Mouse (Mus musculus) heart, embryonic 11.5 days (tissue): ENCODE measurements around the gene Nav2. TPM values are rescaled to one million over a fixed set of nuclear protein-coding genes. Genes with fewer than 3 reads are reported as not detected.

Source experiments
- ATAC-seq: fragments of 200-750 bp; cut with Nextera tagmentation; replicated peaks from 2 replicates; pipeline ENCODE4 v1.8.0; 2017; ENCODE audit warnings: moderate library complexity; ENCODE audit not compliant: insufficient number of reproducible peaks, low FRiP score, low TSS enrichment
- H3K27ac ChIP-seq: fragments of 300-500 bp; sonication (generic); 2 replicates; pipeline ENCODE4 v1.5.1; 2014; ENCODE audit warnings: mild to moderate bottlenecking, low read depth, low read length
- H3K27me3 ChIP-seq: fragments of 300-500 bp; sonication (generic); 2 replicates; pipeline ENCODE4 v1.6.1; 2014; ENCODE audit warnings: mild to moderate bottlenecking, low read length, mixed read lengths; ENCODE audit not compliant: control insufficient read depth, insufficient read depth
- H3K36me3 ChIP-seq: fragments of 300-500 bp; sonication (generic); 2 replicates; pipeline ENCODE4 v1.6.1; 2014; ENCODE audit warnings: mild to moderate bottlenecking, low read length, moderate library complexity, mixed read lengths; ENCODE audit not compliant: control insufficient read depth, insufficient read depth
- H3K4me1 ChIP-seq: fragments of 300-500 bp; sonication (generic); 2 replicates; pipeline ENCODE4 v1.6.1; 2014; ENCODE audit warnings: low read length; ENCODE audit not compliant: control insufficient read depth, insufficient read depth
- H3K4me2 ChIP-seq: fragments of 300-500 bp; sonication (generic); 2 replicates; pipeline ENCODE4 v1.6.1; 2014; ENCODE audit warnings: mild to moderate bottlenecking, moderate library complexity
- H3K4me3 ChIP-seq: fragments of 300-500 bp; sonication (generic); 2 replicates; pipeline ENCODE4 v1.5.1; 2014; ENCODE audit warnings: low read depth, low read length
- H3K9ac ChIP-seq: fragments of 300-500 bp; sonication (generic); 2 replicates; pipeline ENCODE4 v1.6.1; 2014; ENCODE audit warnings: mild to moderate bottlenecking, low read depth, low read length, moderate library complexity
- H3K9me3 ChIP-seq: fragments of 300-500 bp; sonication (generic); replicated peaks from 2 replicates; pipeline ENCODE4 v1.6.1; 2016; ENCODE audit warnings: low read length; ENCODE audit not compliant: control insufficient read depth
- WGBS: fragments of 180-500 bp; shearing (Covaris S2); extraction: QIAGEN DNeasy Blood & Tissue Kit; methylation state at CpG from one replicate; pipeline ENCODE4 v1.1.7; 2014; ENCODE audit not compliant: insufficient replicate concordance; 5-methylcytosine and 5-hydroxymethylcytosine counted together
- polyA plus RNA-seq: library from polyadenylated mRNA; unstranded; fragments of >200 nt; fragmentation: Nextera tagmentation; extraction: Ambion mirVana; gene quantifications from 2 replicates; pipeline ENCODE4 v1.2.1, GENCODE M21; 2014

Nav2 gene
- polyA plus RNA-seq, 1 experiment from 2014 or later = 32.2 TPM

DNA sequence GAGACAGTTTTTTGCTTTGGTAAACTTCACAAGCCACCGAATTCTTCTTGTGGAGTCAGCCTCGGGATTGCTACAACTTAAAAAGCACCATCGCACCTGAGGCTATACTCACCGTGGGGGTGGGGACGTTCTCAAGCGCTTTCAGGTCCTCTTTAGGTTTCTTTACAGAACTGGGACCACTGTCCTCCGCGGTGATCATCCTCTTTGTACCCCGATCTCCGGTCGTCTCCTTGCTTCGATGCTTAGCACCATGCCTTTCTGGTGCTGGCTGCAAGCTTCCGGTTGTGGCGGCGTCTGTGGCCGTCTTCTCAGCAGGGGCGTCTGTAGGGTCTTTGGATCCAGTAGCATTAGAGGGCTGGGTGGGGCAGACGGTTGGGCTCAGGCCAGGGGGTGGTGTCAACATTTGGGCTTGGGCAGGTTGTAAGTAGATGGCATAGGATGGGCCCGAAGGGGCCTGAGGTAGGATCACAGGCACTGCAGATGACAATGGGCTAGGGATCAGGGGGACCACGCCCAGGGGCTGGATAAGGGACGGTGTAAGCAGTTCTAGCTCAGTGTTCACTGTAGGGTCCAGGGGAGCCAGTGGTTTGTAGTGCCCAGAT lies 37.8 kb upstream of the Nav2 start:
- ATAC-seq = no peak
- no peak overlapping the region for H3K9ac ChIP-seq
- no peaks in the 10 kb centered on the region for H3K9me3 ChIP-seq
- no peak overlapping the region for H3K27ac ChIP-seq
- H3K4me1 ChIP-seq = no peaks in the 10 kb centered on the region
- H3K4me2 ChIP-seq = no peak overlapping the region
- H3K36me3 ChIP-seq = peaks cover 64% of the 10 kb centered on the region
- WGBS = 92% methylated on average over 21 of the region's 21 CpGs
- H3K27me3 ChIP-seq = no peaks in the 10 kb centered on the region
- H3K4me3 ChIP-seq = no peak overlapping the region

DNA sequence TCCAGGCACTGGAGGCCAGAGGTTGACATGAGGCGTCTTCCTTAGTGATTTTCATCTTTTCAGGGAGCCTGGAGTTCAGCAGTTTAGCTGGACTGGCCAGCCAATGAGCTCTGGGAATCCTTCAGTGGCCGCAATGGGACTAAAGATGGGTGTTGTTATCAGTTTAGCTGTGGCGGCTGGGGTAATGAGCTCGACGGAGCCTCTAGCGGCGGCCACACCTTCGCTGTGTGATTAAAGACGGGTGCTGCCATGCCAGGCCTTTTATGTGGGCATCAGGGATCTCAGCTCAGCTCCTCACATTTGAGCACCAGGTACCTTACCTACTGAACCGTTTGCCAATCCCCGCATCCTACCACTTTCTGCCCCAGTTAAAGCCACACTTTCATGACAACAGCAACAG lies 37.2 kb upstream of the Nav2 start:
- Histone ChIP-seq H3K4me2 (no peak overlapping the region), H3K9ac (no peak overlapping the region), H3K27ac (no peak overlapping the region), H3K36me3 (peaks cover 65% of the 10 kb centered on the region), H3K4me1 (no peaks in the 10 kb centered on the region), H3K4me3 (no peak overlapping the region), H3K27me3 (no peaks in the 10 kb centered on the region), H3K9me3 (no peaks in the 10 kb centered on the region)
- 87% methylated on average over 11 of the region's 11 CpGs for WGBS
- no peak for ATAC-seq

DNA sequence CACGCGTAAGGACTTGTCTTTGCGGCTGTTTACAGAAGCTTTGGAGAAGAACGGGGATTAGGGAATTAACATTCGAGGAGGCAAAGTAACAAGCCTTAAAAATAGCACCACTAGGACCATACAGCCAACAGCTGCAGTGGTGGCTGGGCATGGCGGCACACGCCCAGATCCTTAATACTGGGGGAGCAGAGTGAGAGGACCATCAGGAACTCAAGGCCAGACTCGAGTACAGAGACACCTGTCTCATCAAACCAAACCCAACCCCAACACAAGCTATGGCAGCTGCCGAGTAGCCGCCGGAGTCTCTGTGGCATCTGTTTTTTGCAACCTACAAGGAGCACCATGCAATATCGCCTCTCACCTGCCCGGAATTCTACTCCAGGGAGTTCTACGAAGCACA lies 33.4 kb upstream of the Nav2 start:
- Histone ChIP-seq H3K4me3 (no peak overlapping the region), H3K9me3 (no peaks in the 10 kb centered on the region), H3K9ac (no peak overlapping the region), H3K4me2 (no peak overlapping the region), H3K36me3 (peaks cover 49% of the 10 kb centered on the region), H3K27ac (no peak overlapping the region), H3K27me3 (no peaks in the 10 kb centered on the region), H3K4me1 (peaks cover 7% of the 10 kb centered on the region)
- 90% methylated on average over 14 of the region's 14 CpGs for WGBS
- no peak for ATAC-seq

DNA sequence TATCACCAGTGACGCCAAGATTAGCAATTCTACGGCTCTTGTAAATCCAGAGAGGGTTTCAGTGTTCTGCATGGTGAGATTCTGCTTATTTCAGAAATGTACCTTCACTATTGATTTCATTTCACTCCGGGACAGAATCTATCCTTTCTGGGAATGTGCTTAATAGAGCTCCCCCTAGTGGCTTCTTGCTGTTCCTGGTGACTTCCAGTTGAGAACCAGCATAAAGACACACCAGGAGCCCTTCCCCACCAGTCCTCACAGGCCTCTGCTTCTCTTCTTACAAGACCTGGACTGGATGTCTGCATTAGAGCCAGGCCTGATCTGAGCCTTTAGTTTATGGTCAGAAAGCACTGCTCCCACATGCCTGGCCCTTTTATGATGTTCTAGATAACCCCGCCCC lies 32.0 kb upstream of the Nav2 start:
- H3K9me3 ChIP-seq = no peaks in the 10 kb centered on the region
- H3K36me3 ChIP-seq = peaks cover 38% of the 10 kb centered on the region
- no peaks in the 10 kb centered on the region for H3K27me3 ChIP-seq
- no peak overlapping the region for H3K4me2 ChIP-seq
- no peak for ATAC-seq
- no peak overlapping the region for H3K27ac ChIP-seq
- WGBS = 67% methylated on average over 4 of the region's 4 CpGs
- H3K4me3 ChIP-seq = no peak overlapping the region
- H3K9ac ChIP-seq = no peak overlapping the region
- H3K4me1 ChIP-seq = peaks cover 7% of the 10 kb centered on the region

DNA sequence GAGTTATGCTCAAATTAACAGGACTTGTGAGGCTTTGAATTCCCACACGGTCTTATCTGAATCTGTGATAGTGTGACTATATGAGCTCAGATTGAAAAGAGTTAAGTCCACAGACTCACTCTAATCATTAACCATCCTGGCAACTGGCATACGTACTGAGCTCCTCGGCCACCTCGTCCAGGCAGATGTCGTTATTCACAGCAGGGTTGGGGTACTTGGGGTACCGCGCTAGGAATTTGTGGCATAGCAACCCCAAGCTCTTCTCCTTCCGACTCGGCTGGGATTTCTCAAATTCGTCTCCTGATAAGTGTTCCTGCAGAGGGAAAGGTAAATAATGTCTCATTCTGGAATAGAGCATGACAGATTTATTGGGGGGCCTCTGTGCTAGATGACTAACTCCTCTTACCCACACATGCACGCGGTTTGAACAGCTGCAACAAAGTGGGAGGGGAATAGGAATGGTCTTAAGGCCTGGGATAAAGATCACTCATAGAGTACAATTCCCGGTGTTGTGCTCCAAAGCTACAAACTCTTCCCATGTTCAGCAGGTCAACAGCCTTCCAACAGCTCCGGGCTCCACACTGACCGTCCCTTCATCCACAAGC lies 30.6 kb upstream of the Nav2 start:
- H3K4me1 ChIP-seq = peaks cover 11% of the 10 kb centered on the region
- no peak for ATAC-seq
- no peaks in the 10 kb centered on the region for H3K9me3 ChIP-seq
- no peaks in the 10 kb centered on the region for H3K27me3 ChIP-seq
- WGBS = 86% methylated on average over 15 of the region's 15 CpGs
- H3K36me3 ChIP-seq = peaks cover 25% of the 10 kb centered on the region
- H3K4me3 ChIP-seq = no peak overlapping the region
- no peak overlapping the region for H3K4me2 ChIP-seq
- H3K9ac ChIP-seq = no peak overlapping the region
- no peak overlapping the region for H3K27ac ChIP-seq

DNA sequence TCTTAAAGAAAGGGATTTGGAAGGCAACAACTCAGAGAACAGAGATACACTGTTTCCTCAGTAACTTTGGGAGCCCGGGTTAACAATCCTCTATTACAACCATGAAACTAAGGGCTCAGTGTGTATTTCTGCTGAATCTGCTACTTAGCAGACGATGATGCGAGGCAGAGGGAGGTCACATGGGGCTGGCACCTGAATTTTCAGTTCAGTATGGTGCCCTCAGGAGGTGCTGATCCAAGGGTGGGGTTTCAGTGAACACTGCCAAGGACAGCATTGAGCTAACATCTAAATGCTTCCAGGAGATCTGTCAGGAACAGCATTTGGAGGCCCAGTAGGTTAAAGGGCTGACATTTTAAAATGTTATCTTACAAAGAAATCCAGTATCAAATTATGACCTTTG lies 28.9 kb upstream of the Nav2 start:
- whole genome bisulfite sequencing = 70% methylated on average over 3 of the region's 3 CpGs
- Histone ChIP-seq H3K27ac (no peak overlapping the region), H3K4me1 (peaks cover 11% of the 10 kb centered on the region), H3K36me3 (peaks cover 16% of the 10 kb centered on the region), H3K27me3 (no peaks in the 10 kb centered on the region), H3K4me3 (peak overlapping the region; percentile 37), H3K9ac (peak overlapping the region; percentile 59), H3K9me3 (no peaks in the 10 kb centered on the region), H3K4me2 (peak overlapping the region; percentile 66)
- no peak for ATAC-seq

DNA sequence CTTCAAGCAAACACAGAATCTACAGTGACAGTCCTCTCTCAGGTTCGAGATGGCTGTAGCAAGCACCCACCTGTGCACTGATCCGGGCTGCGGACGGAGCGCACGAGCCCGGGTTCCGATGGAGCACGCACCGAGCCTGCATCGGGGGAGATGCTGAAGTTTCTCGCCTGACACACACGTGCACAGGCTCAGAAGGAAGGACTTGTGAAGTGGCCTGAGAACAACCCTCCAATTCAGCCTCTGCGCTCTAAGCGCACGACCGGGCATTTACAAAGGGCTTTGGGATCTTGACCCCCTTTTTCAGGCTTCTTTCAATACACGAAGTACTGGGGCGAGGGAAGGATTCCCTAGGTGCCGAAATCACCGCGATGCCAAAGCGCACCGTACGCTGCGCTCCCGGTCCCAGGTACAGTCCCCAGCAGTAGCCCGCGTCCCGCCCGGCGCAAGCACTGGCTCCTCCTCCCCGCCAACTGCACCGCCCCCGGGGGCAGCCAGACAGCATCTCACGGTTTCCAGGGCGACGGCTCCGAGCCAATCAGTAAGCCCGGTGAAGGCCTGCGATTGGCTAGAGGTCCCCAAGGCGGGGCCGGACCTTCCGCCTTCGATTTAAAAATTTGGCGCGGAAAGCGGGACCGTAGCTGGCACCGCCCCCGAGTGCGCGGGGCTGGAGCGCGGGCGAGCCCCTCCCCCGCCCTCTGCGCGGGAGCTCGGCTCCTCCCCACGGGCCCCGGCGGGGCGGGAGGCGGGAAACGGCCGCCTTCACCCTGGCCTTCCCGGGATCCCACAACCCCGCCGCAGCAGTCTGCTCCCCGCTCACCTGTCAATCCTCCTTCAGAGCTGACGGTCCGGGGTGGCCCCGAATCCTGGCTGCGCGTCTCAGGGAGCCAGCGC lies 27.7 kb upstream of the Nav2 start:
- Histone ChIP-seq H3K4me3 (peak overlapping the region; percentile 87), H3K36me3 (peaks cover 7% of the 10 kb centered on the region), H3K9ac (peak overlapping the region; percentile 84), H3K27ac (peak overlapping the region; percentile 86), H3K4me1 (peaks cover 11% of the 10 kb centered on the region), H3K4me2 (peak overlapping the region; percentile 74), H3K27me3 (no peaks in the 10 kb centered on the region), H3K9me3 (no peaks in the 10 kb centered on the region)
- ATAC-seq = peak; percentile 95
- under 1% methylated on average over 73 of the region's 77 CpGs for WGBS

DNA sequence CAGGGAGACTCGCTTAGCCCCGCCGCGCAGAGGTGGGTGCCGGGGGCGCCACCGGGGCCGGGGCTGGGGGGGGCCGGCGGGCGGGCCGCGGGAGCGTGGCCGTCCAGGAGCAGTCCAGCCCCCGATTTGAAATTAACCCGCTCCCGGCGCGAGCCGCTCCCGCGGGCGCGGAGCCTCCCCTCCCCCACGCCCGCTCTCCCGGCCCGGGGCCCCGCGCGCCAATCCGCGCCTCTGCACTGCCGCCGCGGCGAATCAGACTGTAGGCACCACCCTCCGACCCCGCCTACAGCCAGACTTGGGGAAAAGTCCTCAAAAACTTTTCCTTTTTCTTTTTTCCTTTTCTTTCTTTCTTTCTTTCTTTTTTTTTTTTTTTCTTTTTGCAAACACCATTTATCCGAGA lies 27.0 kb upstream of the Nav2 start, which contains the start of gene E2f8:
Gene E2f8, minus strand, starts transcription at position 111 of the 400 bp plus-strand sequence.
- H3K4me2 ChIP-seq = peak within 1 kb of the TSS; percentile 74
- H3K9ac ChIP-seq = peak within 1 kb of the TSS; percentile 84
- peak within 1 kb of the TSS; percentile 86 for H3K27ac ChIP-seq
- peak within 1 kb of the TSS; percentile 87 for H3K4me3 ChIP-seq
- H3K4me1 ChIP-seq = peaks cover 11% of the 10 kb centered on the region
- no peaks in the 10 kb centered on the region for H3K27me3 ChIP-seq
- WGBS = under 1% methylated on average over 26 of the region's 41 CpGs
- H3K36me3 ChIP-seq = peaks cover 4% of the 10 kb centered on the region
- peak; percentile 88 for ATAC-seq
- H3K9me3 ChIP-seq = no peaks in the 10 kb centered on the region
